Mouse (Mus musculus): ENCODE data around the gene Cdhr5.

DNA sequence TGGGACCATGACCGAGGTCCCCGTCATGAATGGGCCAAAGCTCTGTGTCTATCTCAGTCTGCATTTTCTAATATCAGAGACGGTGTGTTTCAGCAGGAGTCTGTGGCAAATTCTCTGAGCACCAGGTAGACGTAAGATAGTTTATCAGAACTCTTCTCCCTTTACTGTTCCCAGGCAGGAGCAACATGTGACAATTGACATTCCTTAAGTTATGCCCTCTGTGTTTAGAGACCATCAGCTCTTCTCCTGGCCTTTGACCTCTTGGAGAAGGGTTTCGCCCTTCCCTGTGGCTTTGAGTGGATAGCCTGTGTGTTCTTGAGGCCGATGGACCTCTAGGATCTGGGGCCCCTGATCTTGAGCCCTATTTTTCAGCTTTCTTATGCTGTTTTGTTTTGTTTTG, 46.9 kb downstream of the Cdhr5 start:
- no peak for TF ChIP-seq ZNF384 (IDR thresholded peaks at IDR 0.05; ENCODE audit: low read depth, low read length)
- no peak for TF ChIP-seq MAFK (IDR thresholded peaks at IDR 0.05; ENCODE audit: insufficient read depth, low read depth, low read length)
- no peak for TF ChIP-seq HCFC1 (IDR thresholded peaks at IDR 0.05; ENCODE audit: borderline replicate concordance, insufficient read depth, low read length)
